8 mouse cellular contexts compared by ENCODE assay signal in the genomic region with DNA sequence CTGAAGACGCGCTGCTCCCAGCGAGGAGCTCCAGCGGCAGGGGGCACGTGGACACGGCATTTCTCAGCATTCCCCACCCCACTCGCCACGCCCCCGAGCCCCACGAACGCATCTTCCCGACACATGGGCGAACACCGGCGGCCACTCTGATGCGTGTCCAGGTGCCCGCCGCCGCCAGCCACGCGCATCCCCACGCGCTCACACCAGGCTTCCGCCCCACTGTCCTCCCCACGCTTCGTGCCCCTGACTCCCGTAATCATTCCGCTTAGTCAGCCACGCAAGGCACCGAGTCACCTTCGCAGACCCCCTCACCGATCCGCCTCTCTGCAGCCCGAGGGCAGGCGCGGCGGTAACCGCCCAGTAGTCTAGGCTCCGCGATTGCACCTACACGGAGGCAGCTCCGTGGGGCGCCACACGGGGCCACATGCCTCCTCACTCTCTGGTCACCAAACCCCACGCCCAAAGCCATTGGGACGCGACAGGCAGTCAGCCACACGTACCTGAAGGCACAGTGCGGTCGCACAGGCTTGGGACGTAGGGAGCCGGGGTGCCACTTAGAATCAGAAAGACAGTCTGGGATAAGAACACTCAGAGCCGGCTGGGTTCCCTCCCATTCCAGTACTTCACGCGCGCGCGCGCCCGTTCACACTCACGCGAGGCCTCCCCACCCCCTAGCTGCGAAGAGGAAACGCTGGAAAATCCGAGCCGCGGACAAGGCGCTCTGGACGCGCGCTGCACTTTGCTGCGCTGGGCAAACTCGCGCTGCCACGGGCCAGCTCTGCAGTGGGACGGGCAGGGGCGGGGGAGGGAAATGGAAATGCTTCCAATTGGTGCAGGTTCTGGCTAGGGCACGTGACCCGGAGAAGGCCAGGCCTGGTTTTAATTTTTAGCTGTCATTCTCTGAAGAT. TPM values are rescaled to one million over a fixed set of nuclear protein-coding genes. Genes with fewer than 3 reads are reported as not detected.
DNase-seq lines count a peak whose midpoint lies in the region; ATAC-seq and TF ChIP-seq lines count a peak whose summit lies in the region.

Vgll4 (minus strand) TSS at position 782 of the 908 bp plus-strand sequence.

- no peaks in the 10 kb centered on the region for H3K9me3 ChIP-seq in ES-E14 (ENCODE audit: control insufficient read depth, insufficient read depth, low read depth, low read length)
- 0 out of 2 replicates have a peak, but pooled peaks cover 2% of the 10 kb centered on the region for H3K9me3 ChIP-seq in forebrain, embryonic 16.5 days (ENCODE audit: control insufficient read depth, low read length)
- H3K9me3 ChIP-seq in neural tube, embryonic 15.5 days (replicated peaks) = no peaks in the 10 kb centered on the region

- H3K9ac ChIP-seq in ES-E14 (ENCODE audit: insufficient read depth, low read depth, low read length, poor library complexity, severe bottlenecking) = peak within 1 kb of the TSS; percentile 79
- H3K9ac ChIP-seq in forebrain, embryonic 16.5 days (replicated peaks; ENCODE audit: low read depth, low read length) = peak within 1 kb of the TSS; percentile 83
- H3K9ac ChIP-seq in neural tube, embryonic 15.5 days (replicated peaks) = peak within 1 kb of the TSS; percentile 74

- intact Hi-C loops in heart, postnatal 14 days (cut with DNase I) = no loop called here

- in situ Hi-C loops in ES-E14 (cut with MboI; ENCODE audit: low sequenced_read_pairs in 2 of 2, unreplicated experiment in 2 of 2) = no loop called here

- peak; percentile 63 for ATAC-seq in forebrain, embryonic 16.5 days
- ATAC-seq in neural tube, embryonic 15.5 days (ENCODE audit: low FRiP score) = peak; percentile 68

- H3K36me3 ChIP-seq in ES-E14 (ENCODE audit: control insufficient read depth, insufficient read depth, low read length, poor library complexity, severe bottlenecking) = no peaks in the 10 kb centered on the region
- no peaks in the 10 kb centered on the region for H3K36me3 ChIP-seq in forebrain, embryonic 16.5 days (ENCODE audit: control insufficient read depth, insufficient read depth)
- no peaks in the 10 kb centered on the region for H3K36me3 ChIP-seq in neural tube, embryonic 15.5 days

- H3K4me1 ChIP-seq in ES-E14 (ENCODE audit: control insufficient read depth in 2 of 2, insufficient read depth in 2 of 2, low read length in 2 of 2, poor library complexity in 1 of 2) = 0 out of 4 replicates have a peak, but pooled peaks cover 0 to 3% of the 10 kb centered on the region in 2 experiments
- H3K4me1 ChIP-seq in forebrain, embryonic 16.5 days (replicated peaks; ENCODE audit: control insufficient read depth, insufficient read depth, low read length) = peaks cover 24% of the 10 kb centered on the region
- H3K4me1 ChIP-seq in neural tube, embryonic 15.5 days = peaks cover 45% of the 10 kb centered on the region

- peaks cover 7% of the 10 kb centered on the region; the same call in 1 of the 2 replicates for H3K27me3 ChIP-seq in forebrain, embryonic 16.5 days (replicated peaks; ENCODE audit: control insufficient read depth, insufficient read depth, low read length)
- H3K27me3 ChIP-seq in neural tube, embryonic 15.5 days (replicated peaks) = no peaks in the 10 kb centered on the region; the same call in none of the 2 replicates

- under 1% methylated on average over 79 of the region's 79 CpGs for WGBS in forebrain, embryonic 16.5 days
- WGBS in large intestine, adult 2 months = under 1% methylated on average over 79 of the region's 79 CpGs
- WGBS in neural tube, embryonic 15.5 days = under 1% methylated on average over 79 of the region's 79 CpGs

- peak within 1 kb of the TSS; percentile 72 to 90 for H3K4me3 ChIP-seq in ES-E14 (ENCODE audit: insufficient read depth in 1 of 2, low read depth in 1 of 2, low read length in 2 of 2, poor library complexity in 1 of 2, severe bottlenecking in 1 of 2)
- H3K4me3 ChIP-seq in forebrain, embryonic 16.5 days (replicated peaks; ENCODE audit: low read length) = peak within 1 kb of the TSS; percentile 70
- peak within 1 kb of the TSS; percentile 73 for H3K4me3 ChIP-seq in neural tube, embryonic 15.5 days (replicated peaks)

- H3K4me2 ChIP-seq in forebrain, embryonic 16.5 days (ENCODE audit: low read length) = peak within 1 kb of the TSS; percentile 98
- H3K4me2 ChIP-seq in neural tube, embryonic 15.5 days = peak within 1 kb of the TSS; percentile 99

- peak; percentile 39 for DNase-seq in ES-E14 (ENCODE audit: low read depth, low spot score)
- DNase-seq in cerebellum, adult 11 months = peak; percentile 66
- DNase-seq in heart, postnatal 14 days = peak; percentile 53 to 69
- DNase-seq in large intestine, adult 2 months (ENCODE audit: low read depth, low spot score) = no peak
- DNase-seq in lung, adult 18-20 months = peak; percentile 84 to 88
- DNase-seq in thymus, postnatal 0 days (ENCODE audit: low spot score) = peak; percentile 13

- H3K27ac ChIP-seq in ES-E14 (ENCODE audit: insufficient read depth, low read depth, low read length, poor library complexity, severe bottlenecking) = no peak within 1 kb of the TSS
- peak within 1 kb of the TSS; percentile 30; the same call in 1 of the 2 replicates for H3K27ac ChIP-seq in forebrain, embryonic 16.5 days (ENCODE audit: low read length)
- H3K27ac ChIP-seq in neural tube, embryonic 15.5 days (replicated peaks) = peak within 1 kb of the TSS; percentile 80

TF ChIP-seq in ES-E14, 5 proteins besides CTCF, POLR2A, EP300 and RAD21:
- TF ChIP-seq CHD2 (IDR thresholded peaks at IDR 0.05; ENCODE audit: low read depth, low read length) (no peak), ZNF384 (IDR thresholded peaks at IDR 0.05; ENCODE audit: low read depth, low read length) (no peak), MAFK (IDR thresholded peaks at IDR 0.05; ENCODE audit: insufficient read depth, low read depth, low read length) (no peak), HCFC1 (IDR thresholded peaks at IDR 0.05; ENCODE audit: borderline replicate concordance, insufficient read depth, low read length) (no peak), ZC3H11A (IDR thresholded peaks at IDR 0.05; ENCODE audit: borderline replicate concordance, low read depth, low read length) (no peak)

RNA-seq across cellular contexts. Expression of gene Vgll4, which starts in this region (rescaled TPM):
- 17.1 and 25.5 TPM in 2 replicates for total RNA-seq in ES-E14 (2012; rRNA removed)
- polyA plus RNA-seq in forebrain, embryonic 16.5 days (2015; fragmentation: Nextera tagmentation; extraction: Ambion mirVana) = 74.3 and 79.0 TPM in 2 replicates
- 10 to 100 TPM; 28.4 to 29.5 TPM for total RNA-seq in heart, postnatal 14 days (2021)
- polyA plus RNA-seq in large intestine, adult 2 months (2012; rRNA removed) = 35.4 and 47.8 TPM in 2 replicates
- polyA plus RNA-seq in neural tube, embryonic 15.5 days (2015; fragmentation: Nextera tagmentation; extraction: Ambion mirVana) = 51.4 and 64.5 TPM in 2 replicates
- polyA plus RNA-seq in thymus, postnatal 0 days (2015; fragmentation: Nextera tagmentation; extraction: Ambion mirVana) = 74.0 and 90.5 TPM in 2 replicates
